Mouse (Mus musculus) cerebellum, postnatal 10 days (tissue): Measurements from ENCODE around the gene Cd47.

Source experiments
- DNase-seq, 2 experiments: peaks; one replicate each; pipeline ENCODE4 v3.0.0; 2021; ENCODE audit warnings: mixed read lengths in 2 of 2

Gene Cd47

GRCm38 (mm10) chr16:49836634-49837164 lies 36.4 kb downstream of the Cd47 start:
- no peak for DNase-seq

DNA sequence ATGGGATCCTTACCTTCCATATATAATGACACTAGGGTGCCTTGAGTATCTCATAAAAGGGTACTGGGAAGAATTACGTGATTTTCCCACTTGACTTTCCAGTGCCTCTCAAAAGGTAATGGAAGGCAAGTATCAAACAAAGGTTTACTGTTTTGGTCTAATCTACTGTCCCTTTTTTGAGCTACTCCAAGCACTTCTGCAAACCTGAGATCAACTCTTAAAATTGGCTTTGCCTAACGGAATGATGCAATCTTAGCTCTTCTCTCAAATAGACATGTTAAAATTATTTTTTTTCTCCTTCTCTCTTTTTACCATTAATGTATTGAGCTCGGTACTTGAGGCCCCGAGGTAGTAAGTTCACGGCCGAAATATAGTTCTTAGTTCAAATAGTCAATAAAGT lies 38.6 kb downstream of the Cd47 start:
- no peak for DNase-seq

GRCm38 (mm10) chr16:49839681-49840535 lies 39.6 kb downstream of the Cd47 start:
- peak; percentile 79 to 81 for DNase-seq

DNA sequence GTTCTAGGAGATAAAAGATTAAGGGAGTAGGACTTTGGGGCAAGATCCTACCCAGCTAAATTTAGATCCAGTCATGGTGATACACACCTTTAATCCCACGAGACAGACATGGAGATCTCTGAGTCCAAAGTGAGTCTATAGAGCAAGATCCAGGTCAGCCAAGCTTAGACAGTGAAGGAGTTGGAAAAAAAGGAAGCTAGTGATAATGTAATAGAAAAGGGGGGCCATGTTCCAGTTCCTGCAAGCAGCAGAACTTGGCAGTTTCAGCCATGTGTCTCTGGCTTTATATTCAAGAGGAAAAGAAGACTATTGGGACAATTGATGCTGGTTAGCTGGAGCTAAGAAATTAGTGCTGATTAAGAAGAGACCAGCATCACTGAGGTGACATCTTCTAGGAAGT lies 43.4 kb downstream of the Cd47 start:
- no peak for DNase-seq

DNA sequence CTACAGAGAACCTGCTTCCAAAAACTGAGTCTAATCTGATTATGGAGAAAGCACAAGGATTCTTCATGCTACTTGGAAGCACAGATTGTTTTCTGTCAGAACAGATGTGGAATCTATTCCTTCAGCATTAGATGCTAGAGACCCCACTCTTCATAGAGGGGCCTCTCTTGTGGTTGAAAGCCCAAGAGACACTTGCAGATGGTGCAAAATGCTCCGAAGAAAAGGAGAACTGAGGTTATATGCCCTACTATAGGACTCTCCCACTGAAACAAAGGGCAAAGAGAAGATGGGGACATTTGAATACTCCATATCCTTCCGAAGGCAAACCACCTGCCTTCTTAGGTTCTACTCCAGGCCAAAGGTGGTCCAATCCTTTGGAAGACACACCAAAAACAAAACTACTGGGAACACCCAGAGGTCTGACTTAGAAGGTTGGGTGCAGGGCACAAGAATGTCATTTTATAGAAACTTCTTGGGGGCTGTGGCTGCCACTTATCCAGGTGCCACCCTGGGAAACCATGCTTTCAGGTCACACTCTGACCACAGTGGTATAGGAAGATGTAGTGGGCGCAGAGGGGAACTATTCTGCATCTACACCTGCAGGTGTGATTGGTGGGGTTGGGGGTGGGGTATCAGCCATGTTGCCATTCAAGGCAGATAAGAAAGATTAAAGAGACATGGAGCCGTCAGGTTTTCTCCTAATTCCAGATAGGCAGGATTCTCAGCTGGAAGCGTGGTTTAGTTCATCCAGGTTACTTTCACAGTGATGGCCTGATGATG lies 47.1 kb downstream of the Cd47 start:
- no peak for DNase-seq

DNA sequence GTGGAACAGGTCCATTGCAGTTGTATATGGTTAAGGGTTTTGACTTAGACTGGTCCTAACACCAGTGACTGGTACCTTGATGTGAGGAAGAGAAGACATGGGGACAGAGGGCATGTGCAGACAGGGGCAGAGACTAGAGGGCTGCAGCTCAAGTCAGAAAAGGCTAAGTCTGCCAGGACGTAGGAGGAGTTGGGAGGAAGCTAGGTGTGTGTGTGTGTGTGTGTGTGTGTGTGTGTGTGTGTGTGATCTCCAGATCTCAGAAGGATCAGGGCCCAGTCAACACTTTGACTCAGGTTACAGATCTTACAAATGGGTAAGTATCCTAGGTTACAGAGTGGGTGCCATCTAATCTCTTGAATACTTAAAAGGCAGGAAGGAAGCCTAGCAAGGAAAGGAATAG lies 48.3 kb downstream of the Cd47 start:
- DNase-seq, result no peak

GRCm38 (mm10) chr16:49852940-49853339 lies 52.6 kb downstream of the Cd47 start:
- DNase-seq, result no peak

- DNase-seq, result no peak
Measured at GRCm38 (mm10) chr16:49853633-49854032, 53.3 kb downstream of the Cd47 start.

DNA sequence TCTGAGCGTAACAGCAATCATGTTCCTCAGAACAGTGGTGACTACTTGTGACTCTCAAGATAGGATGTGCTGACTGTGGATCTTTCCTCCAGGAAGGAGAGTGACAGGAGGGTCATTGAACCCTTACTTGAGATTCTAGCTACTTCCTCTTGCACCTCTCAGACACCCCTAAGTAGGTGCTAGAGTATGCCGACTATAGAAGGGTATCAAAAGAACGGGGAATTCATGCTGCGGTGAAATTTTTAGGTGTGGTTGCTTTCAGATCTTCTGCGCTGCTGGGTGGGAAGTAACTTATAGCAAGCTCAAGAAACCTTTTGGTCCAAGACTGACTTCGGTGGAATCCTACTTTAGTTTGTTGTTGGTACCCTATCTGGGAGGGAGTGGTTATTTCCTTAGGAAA lies 53.9 kb downstream of the Cd47 start:
- DNase-seq, result no peak

DNA sequence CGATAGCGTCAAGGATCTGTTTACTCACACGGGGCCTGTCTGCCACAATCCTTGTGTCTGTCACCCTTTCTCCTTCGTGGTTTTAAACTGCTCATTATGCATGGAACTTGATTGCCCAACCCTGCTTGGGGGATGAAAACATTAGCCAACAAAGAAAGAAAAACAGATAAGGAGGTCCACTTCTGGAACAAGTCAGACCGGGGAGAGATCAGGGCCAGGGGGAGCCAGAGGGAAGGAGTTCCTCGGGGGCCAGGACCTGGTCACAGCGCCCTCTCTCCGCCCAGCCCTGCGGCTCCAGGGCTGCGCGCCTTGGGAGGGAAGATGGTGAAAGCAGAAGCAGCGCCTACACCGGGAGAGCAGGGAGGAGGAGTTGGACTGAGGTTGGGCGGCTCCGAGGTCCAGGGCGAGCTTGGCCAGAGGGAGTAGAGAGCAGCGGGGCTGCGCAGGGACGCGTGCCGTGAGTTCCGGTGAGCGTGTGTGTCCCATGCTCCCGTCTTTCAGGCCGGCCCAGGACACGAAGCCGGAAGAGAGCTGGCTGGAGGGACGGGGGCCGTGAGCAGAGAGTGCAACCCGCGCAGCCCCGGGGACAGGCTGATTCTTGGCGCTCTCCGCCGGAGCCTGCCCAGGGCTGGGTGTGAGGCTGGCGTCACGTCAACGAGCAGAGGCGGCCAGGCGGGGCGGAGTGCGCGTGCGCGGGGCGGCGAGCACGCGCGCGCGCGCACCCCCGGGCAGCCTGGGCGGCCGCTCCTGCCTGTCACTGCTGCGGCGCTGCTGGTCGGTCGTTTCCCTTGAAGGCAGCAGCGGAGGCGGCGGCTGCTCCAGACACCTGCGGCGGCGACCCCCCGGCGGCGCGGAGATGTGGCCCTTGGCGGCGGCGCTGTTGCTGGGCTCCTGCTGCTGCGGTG lies 54.9 kb downstream of the Cd47 start:
- DNase-seq, result peak; percentile 96 to 97

DNA sequence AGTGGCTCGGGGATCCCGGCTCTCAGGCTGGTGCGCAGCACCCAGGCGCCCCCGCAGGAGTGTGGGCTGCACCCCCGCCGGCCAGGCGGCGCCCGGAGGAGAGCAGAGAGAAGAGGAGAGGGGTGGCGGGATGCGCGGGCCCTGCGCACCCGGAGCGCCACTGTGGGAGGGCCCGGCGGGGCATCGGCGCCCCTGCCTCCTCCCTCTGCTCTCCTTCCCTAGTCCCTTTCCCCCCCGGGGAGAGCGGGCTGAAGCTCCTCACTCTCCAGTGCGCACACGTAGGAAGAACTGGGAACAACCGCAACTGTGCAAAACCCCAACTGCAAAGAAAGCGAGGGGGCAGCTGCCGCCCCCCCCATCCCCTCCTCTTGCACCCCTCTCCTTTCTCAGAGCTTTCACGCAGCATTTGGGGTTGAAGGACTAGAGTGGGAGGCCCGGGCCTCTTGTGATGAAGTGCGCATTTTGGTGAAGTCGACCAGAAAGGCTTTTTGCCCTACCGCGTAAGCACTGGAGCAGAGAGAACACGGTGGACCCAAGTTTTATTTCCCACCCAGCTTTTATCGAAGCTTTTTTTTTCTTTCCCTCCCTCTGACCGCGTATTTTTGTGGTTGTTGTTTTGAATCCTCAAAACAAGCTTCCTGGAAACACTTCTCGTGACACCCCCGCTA lies 55.6 kb downstream of the Cd47 start:
- peak; percentile 82 to 83 for DNase-seq

DNA sequence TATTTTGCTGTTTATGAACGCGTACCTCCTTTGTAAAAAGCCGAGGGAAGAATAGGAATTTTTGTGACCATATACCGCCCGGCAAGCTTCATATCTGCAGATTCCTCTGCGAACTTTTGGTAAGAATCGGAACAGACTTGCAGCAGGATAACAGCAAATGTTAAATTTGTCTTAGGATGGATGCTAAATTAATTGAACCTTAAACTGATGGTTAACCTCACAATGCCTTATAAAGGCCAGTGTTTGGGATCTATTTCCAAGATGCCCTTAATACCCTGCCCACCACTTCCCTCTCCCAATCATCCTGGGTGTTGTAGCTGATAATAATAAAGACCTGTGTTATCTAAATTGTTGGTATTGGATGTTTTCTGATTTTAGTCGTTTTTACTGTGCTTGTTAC lies 56.3 kb downstream of the Cd47 start:
- DNase-seq, result no peak

DNA sequence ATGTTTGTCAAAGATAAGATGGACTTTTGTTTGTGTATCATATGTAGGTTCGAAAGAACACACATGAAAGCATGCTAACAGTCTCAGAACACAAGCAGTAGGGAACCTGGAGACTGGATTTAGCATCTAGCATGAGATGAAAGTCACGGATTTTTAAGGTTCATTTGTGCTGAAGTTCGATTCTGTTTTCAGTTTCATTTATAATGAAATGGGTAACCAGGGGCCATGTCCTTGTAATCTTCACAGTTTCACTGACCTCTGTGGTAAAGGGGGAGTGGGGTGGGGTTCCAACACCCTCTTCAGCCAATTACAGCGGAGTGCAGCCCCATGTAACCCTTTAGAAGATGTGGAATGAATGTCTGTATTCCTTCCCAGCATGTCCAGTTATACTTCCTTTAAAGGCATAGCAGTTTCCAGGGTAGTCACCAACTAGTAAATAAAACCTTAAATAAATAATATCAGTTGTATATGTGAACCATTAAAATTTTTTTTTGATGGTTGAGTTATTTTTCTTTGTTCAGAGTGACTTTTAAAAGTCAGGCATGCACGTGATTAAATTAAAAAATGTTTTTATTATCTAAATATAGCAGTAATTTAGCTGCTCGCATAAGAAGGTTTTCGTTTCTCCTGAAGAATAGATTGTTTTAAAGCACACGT lies 57.3 kb downstream of the Cd47 start:
- peak; percentile 57 to 58 for DNase-seq

- DNase-seq, result no peak
Measured at GRCm38 (mm10) chr16:49858161-49858906, 58.0 kb downstream of the Cd47 start.

GRCm38 (mm10) chr16:49858907-49859853 lies 58.8 kb downstream of the Cd47 start:
- no peak for DNase-seq

GRCm38 (mm10) chr16:49861986-49862385 lies 61.7 kb downstream of the Cd47 start:
- no peak for DNase-seq

DNA sequence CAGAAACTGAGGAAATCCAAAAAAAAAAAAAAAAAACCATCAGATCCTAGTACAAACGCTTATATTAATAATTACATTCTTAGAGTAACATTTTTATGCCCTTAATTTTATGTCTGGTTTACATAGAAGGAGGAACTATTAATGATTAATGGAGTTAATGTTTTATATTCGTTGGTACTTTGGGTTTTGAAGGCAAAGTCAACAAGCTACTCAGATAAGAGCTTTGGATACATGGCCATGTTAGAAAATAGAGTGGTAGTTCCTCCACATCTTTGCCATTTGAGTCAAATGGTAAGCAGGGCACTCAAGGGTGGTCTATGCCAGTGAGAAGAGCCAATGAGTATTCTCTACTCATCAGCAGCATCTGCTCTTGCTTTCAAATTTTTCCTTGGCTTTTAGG lies 66.3 kb downstream of the Cd47 start:
- DNase-seq, result no peak

DNA sequence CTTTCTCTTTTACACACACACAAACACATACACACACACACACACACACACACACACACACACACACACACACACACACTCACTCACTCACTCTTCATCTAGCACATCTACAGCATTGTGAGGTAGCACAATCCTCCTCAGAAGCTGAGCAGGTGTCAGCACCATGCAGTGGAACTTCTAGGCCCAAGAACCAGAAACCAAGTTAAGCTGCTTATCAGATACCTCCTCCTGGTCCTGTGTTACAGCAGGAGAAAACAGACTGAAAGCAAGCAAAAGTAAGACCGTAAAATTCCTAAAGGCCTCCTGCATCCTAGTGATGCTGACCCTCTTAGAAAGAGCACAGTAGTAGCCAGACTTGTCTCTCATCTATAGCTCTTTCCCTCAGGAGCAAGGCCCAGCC lies 67.9 kb downstream of the Cd47 start:
- DNase-seq, result no peak

DNA sequence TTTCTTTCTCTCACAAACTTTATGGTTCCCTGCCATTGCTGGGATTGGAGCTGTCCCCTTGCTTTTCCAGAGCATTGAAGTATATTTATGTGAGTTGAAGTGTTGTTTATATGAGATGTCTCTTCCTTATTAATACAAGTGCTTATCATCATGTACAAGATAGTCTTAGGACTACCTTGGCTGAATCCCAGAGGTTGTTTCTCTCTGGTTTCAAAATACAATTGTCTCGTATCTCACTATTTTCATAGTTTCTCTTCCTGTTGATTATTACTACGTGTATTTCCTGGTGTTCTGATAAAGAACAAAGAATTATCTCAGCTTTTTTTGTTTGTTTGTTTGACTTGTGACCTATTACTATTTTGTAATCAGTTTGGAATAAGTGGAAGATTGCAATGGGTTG lies 73.6 kb downstream of the Cd47 start:
- DNase-seq, result no peak

DNA sequence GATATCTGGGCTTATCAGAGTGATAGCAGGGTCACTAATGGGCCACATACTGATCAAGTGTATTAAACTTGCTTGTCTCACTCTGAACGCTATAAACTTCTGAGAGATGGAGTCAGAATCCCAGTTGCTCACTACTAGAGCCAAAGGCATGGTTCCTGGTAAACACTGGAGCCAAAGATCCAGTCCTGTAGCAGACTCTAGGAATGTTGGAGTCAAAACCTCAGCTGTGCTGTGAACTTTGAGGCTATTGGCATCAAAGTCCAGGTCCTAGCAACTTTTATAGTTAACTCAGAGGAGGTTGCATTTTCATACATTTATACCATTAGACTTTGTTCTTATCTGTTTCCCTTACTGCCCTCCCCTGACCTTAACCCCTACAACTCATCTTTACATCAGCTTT lies 74.2 kb downstream of the Cd47 start:
- no peak for DNase-seq
